Mouse (Mus musculus): Measurements from ENCODE around the gene Plppr1. TPM values are rescaled to one million over a fixed set of nuclear protein-coding genes. Genes with fewer than 3 reads are reported as not detected.

Gene Plppr1
- 0.29 TPM in 1 of 2 replicates, not detected in the other for polyA plus RNA-seq (2011; ENCODE audit: insufficient read depth, insufficient read length, low read depth, missing spikeins)

DNA sequence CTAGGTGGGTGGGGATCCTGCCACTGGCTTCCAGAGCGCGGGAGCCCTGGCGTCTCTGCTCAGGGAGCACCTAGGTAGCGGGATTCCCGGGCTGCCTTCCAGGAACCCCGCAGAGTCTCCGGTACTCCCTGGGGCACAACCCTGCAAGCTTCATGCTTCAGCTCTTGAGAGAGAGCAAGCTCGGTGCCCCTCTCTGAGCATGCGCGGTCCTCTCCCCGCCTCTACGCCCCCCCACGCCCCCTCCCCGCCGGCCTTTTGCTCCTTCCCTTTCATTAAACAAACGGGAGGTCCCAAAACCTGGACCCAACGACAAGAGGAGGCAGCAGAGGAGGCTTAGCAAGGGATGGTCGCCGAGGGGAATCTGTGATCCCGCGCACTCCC, at the start of gene Plppr1:
TSS of gene Plppr1 (plus strand) at position 253 of the 381 bp plus-strand sequence.
- Histone ChIP-seq H3K4me1 (ENCODE audit: control insufficient read depth, insufficient read depth, low read length) (no peaks in the 10 kb centered on the region), H3K27me3 (ENCODE audit: control insufficient read depth, insufficient read depth, low read length, poor library complexity, severe bottlenecking) (no peaks in the 10 kb centered on the region; the same call in 1 of the 2 replicates), H3K36me3 (ENCODE audit: control insufficient read depth, insufficient read depth, low read length, poor library complexity, severe bottlenecking) (no peaks in the 10 kb centered on the region), H3K4me3 (ENCODE audit: low read depth, low read length) (peak within 1 kb of the TSS; percentile 68), H3K9ac (ENCODE audit: low read depth, poor library complexity, severe bottlenecking) (peak within 1 kb of the TSS; percentile 19), H3K9me3 (replicated peaks; ENCODE audit: control insufficient read depth, insufficient read depth, low read length, poor library complexity, severe bottlenecking) (no peaks in the 10 kb centered on the region), H3K27ac (ENCODE audit: insufficient read depth, low read length) (no peak within 1 kb of the TSS)
- TF ChIP-seq EP300 (IDR thresholded peaks at IDR 0.05; ENCODE audit: insufficient read depth, low read depth, low read length): no peak
- TF ChIP-seq CTCF (IDR thresholded peaks at IDR 0.05; ENCODE audit: low read depth, low read length): no peak
- TF ChIP-seq POLR2A (IDR thresholded peaks at IDR 0.05; ENCODE audit: insufficient read depth, low read length): no peak

- Histone ChIP-seq H3K4me3 (ENCODE audit: low read depth, low read length) (no peak overlapping the region), H3K4me1 (ENCODE audit: control insufficient read depth, insufficient read depth, low read length) (no peaks in the 10 kb centered on the region), H3K27ac (ENCODE audit: insufficient read depth, low read length) (no peak overlapping the region), H3K9me3 (replicated peaks; ENCODE audit: control insufficient read depth, insufficient read depth, low read length, poor library complexity, severe bottlenecking) (no peaks in the 10 kb centered on the region), H3K36me3 (ENCODE audit: control insufficient read depth, insufficient read depth, low read length, poor library complexity, severe bottlenecking) (no peaks in the 10 kb centered on the region), H3K9ac (ENCODE audit: low read depth, poor library complexity, severe bottlenecking) (no peak overlapping the region), H3K27me3 (ENCODE audit: control insufficient read depth, insufficient read depth, low read length, poor library complexity, severe bottlenecking) (no peaks in the 10 kb centered on the region)
- TF ChIP-seq EP300 (IDR thresholded peaks at IDR 0.05; ENCODE audit: insufficient read depth, low read depth, low read length) (no peak), CTCF (IDR thresholded peaks at IDR 0.05; ENCODE audit: low read depth, low read length) (no peak), POLR2A (IDR thresholded peaks at IDR 0.05; ENCODE audit: insufficient read depth, low read length) (no peak)
Measured at GRCm38 (mm10) chr4:49016701-49017100, 42.4 kb upstream of the Plppr1 start.

DNA sequence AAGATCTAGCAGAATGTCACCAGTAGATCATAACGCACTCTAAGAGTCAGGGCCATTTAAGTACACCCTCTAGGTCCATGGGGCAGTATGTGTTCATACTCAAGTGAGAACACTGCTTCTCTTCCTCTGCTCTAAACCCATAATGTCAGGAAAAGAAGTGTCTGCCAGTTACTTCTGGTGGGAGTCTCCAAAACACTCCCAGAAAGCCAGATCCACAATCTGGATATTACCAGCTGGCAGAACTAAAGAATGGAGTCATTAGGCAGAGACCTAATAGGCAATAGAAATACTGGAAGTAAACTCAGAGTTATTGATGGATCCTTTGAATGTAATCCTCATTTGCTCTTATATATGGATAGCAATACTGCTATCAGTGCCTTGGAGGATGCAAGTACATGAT, 35.9 kb upstream of the Plppr1 start:
- Histone ChIP-seq H3K9me3 (replicated peaks; ENCODE audit: control insufficient read depth, insufficient read depth, low read length, poor library complexity, severe bottlenecking) (no peaks in the 10 kb centered on the region), H3K4me1 (ENCODE audit: control insufficient read depth, insufficient read depth, low read length) (no peaks in the 10 kb centered on the region), H3K27ac (ENCODE audit: insufficient read depth, low read length) (no peak overlapping the region), H3K36me3 (ENCODE audit: control insufficient read depth, insufficient read depth, low read length, poor library complexity, severe bottlenecking) (no peaks in the 10 kb centered on the region), H3K9ac (ENCODE audit: low read depth, poor library complexity, severe bottlenecking) (no peak overlapping the region), H3K27me3 (ENCODE audit: control insufficient read depth, insufficient read depth, low read length, poor library complexity, severe bottlenecking) (no peaks in the 10 kb centered on the region), H3K4me3 (ENCODE audit: low read depth, low read length) (no peak overlapping the region)
- TF ChIP-seq CTCF (IDR thresholded peaks at IDR 0.05; ENCODE audit: low read depth, low read length): no peak
- no peak for TF ChIP-seq POLR2A (IDR thresholded peaks at IDR 0.05; ENCODE audit: insufficient read depth, low read length)
- TF ChIP-seq EP300 (IDR thresholded peaks at IDR 0.05; ENCODE audit: insufficient read depth, low read depth, low read length): no peak

- no peak overlapping the region for H3K9ac ChIP-seq (ENCODE audit: low read depth, poor library complexity, severe bottlenecking)
Measured at GRCm38 (mm10) chr4:49038311-49038710, 20.8 kb upstream of the Plppr1 start.

GRCm38 (mm10) chr4:49039854-49040253, 19.2 kb upstream of the Plppr1 start:
- TF ChIP-seq POLR2A (IDR thresholded peaks at IDR 0.05; ENCODE audit: insufficient read depth, low read length) (no peak), CTCF (IDR thresholded peaks at IDR 0.05; ENCODE audit: low read depth, low read length) (no peak), EP300 (IDR thresholded peaks at IDR 0.05; ENCODE audit: insufficient read depth, low read depth, low read length) (no peak)
- no peaks in the 10 kb centered on the region for H3K36me3 ChIP-seq (ENCODE audit: control insufficient read depth, insufficient read depth, low read length, poor library complexity, severe bottlenecking)

More at GRCm38 (mm10) chr4:49038311-49038710, 20.8 kb upstream of the Plppr1 start:
- Histone ChIP-seq H3K4me3 (ENCODE audit: low read depth, low read length) (no peak overlapping the region), H3K4me1 (ENCODE audit: control insufficient read depth, insufficient read depth, low read length) (no peaks in the 10 kb centered on the region), H3K27me3 (ENCODE audit: control insufficient read depth, insufficient read depth, low read length, poor library complexity, severe bottlenecking) (no peaks in the 10 kb centered on the region; the same call in 1 of the 2 replicates), H3K36me3 (ENCODE audit: control insufficient read depth, insufficient read depth, low read length, poor library complexity, severe bottlenecking) (no peaks in the 10 kb centered on the region), H3K27ac (ENCODE audit: insufficient read depth, low read length) (no peak overlapping the region), H3K9me3 (replicated peaks; ENCODE audit: control insufficient read depth, insufficient read depth, low read length, poor library complexity, severe bottlenecking) (no peaks in the 10 kb centered on the region)
- TF ChIP-seq POLR2A (IDR thresholded peaks at IDR 0.05; ENCODE audit: insufficient read depth, low read length) (no peak), CTCF (IDR thresholded peaks at IDR 0.05; ENCODE audit: low read depth, low read length) (no peak), EP300 (IDR thresholded peaks at IDR 0.05; ENCODE audit: insufficient read depth, low read depth, low read length) (no peak)

GRCm38 (mm10) chr4:49041655-49042054, 17.4 kb upstream of the Plppr1 start:
- Histone ChIP-seq H3K36me3 (ENCODE audit: control insufficient read depth, insufficient read depth, low read length, poor library complexity, severe bottlenecking) (no peaks in the 10 kb centered on the region), H3K4me1 (ENCODE audit: control insufficient read depth, insufficient read depth, low read length) (no peaks in the 10 kb centered on the region), H3K27ac (ENCODE audit: insufficient read depth, low read length) (no peak overlapping the region), H3K4me3 (ENCODE audit: low read depth, low read length) (no peak overlapping the region), H3K9me3 (replicated peaks; ENCODE audit: control insufficient read depth, insufficient read depth, low read length, poor library complexity, severe bottlenecking) (no peaks in the 10 kb centered on the region), H3K27me3 (ENCODE audit: control insufficient read depth, insufficient read depth, low read length, poor library complexity, severe bottlenecking) (no peaks in the 10 kb centered on the region; the same call in 1 of the 2 replicates), H3K9ac (ENCODE audit: low read depth, poor library complexity, severe bottlenecking) (no peak overlapping the region)
- no peak for TF ChIP-seq CTCF (IDR thresholded peaks at IDR 0.05; ENCODE audit: low read depth, low read length)

More at GRCm38 (mm10) chr4:49039854-49040253, 19.2 kb upstream of the Plppr1 start:
- no peak overlapping the region for H3K4me3 ChIP-seq (ENCODE audit: low read depth, low read length)
- H3K27me3 ChIP-seq (ENCODE audit: control insufficient read depth, insufficient read depth, low read length, poor library complexity, severe bottlenecking): no peaks in the 10 kb centered on the region; the same call in 1 of the 2 replicates
- H3K27ac ChIP-seq (ENCODE audit: insufficient read depth, low read length): no peak overlapping the region
- H3K4me1 ChIP-seq (ENCODE audit: control insufficient read depth, insufficient read depth, low read length): no peaks in the 10 kb centered on the region
- no peaks in the 10 kb centered on the region for H3K9me3 ChIP-seq (replicated peaks; ENCODE audit: control insufficient read depth, insufficient read depth, low read length, poor library complexity, severe bottlenecking)
- no peak overlapping the region for H3K9ac ChIP-seq (ENCODE audit: low read depth, poor library complexity, severe bottlenecking)
